Mouse (Mus musculus): Measurements from ENCODE around the gene Knl1. TPM values are rescaled to one million over a fixed set of nuclear protein-coding genes. Genes with fewer than 3 reads are reported as not detected.
A peak's percentile ranks its signal among the peaks of the same experiment; 100 is the strongest.
"Not testable (repeated sequence)": the region's sequence is repeated elsewhere in the genome, so short reads cannot be mapped to it uniquely, and the experiment has no call there.

Gene Knl1
- total RNA-seq (2022), result under 1 TPM in 3 of 4 experiments, not detected in 1; 0.07 to 0.36 (median 0.29) TPM

DNA sequence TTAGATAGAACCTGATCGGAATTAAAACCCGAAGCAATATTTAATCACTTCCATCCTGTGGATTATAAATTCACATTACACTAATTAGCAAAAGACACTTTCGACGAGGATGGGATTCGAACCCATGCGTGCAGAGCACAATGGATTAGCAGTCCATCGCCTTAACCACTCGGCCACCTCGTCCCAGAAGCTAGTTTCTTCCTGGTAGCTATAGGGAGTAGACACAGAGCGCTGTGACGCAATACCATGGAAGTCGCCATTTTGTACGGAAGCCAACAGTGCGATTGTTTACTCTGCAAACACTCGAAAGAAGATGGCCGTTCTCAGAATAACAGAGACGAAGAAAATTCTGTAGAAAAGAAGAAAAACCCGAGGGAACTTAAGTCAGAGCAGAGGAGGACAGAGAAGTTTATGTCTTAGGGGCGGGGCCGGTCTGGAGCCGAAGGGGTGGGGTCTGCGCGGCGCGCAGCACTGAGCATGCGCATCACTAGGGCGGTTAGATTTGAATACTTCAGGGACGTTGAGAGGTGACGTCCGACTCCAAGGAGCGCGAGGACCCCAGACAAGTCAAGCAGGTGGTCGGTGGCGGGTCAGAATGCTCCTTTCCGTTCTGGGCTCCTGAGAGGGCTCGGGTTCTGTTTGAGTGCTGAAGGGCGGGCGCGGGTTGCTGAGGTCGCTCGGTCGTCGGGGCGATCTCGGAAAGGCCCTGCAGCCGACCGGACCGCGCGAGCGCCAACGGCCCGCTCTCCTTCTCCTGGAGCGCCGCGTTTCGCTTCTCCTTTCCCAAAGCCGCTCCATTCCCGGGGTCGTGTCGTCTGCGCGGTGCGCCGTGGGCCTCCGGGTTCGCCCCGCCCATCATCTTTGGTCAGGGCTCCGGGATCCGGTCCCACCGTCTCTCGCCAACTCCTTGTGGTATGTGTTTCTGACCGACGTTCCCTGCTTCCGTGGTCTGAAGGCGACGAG, at the start of gene Knl1:
Gene Knl1, plus strand, starts transcription at position 471 of the 963 bp plus-strand sequence.
- DNase-seq (ENCODE audit: low spot score in 2 of 2), result peak; percentile 88 to 91

DNA sequence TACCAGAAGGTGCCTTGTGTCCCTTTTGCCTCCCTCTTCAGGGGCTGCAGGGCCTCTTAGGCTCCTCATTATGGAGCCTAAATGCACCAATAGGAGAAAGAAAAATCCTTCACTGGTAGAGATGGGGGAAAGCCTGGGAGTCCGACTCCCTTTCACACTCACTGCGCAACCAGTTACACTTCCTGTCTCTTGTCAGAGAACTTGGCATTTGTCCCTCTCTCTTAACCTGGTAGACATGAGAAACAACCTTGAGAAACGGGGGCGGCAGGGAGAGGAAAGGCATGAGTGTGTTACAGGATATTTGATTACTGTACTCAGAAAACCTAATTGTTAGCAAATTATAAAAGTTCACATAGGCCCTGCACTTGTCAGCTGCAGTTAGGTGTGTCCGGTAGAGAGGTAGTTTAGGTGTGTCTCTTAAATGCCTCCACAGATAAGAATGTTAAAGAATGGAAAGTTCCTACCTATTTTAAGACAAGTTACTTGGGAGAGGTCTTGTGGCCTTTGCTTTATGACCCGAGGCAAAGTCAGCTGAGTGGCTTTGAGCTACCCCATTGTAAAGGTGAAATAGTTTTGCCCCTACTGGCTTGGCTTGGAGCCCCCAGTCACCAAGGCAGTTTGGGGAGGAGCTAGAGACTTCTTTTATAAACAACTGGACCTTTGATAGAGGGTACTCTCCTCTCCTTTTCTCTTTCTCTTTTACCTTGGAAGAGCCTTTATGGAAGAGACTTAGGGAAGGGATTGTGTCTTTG, 48.6 kb upstream of the Knl1 start:
- no peak for DNase-seq (ENCODE audit: low spot score in 2 of 2)

DNA sequence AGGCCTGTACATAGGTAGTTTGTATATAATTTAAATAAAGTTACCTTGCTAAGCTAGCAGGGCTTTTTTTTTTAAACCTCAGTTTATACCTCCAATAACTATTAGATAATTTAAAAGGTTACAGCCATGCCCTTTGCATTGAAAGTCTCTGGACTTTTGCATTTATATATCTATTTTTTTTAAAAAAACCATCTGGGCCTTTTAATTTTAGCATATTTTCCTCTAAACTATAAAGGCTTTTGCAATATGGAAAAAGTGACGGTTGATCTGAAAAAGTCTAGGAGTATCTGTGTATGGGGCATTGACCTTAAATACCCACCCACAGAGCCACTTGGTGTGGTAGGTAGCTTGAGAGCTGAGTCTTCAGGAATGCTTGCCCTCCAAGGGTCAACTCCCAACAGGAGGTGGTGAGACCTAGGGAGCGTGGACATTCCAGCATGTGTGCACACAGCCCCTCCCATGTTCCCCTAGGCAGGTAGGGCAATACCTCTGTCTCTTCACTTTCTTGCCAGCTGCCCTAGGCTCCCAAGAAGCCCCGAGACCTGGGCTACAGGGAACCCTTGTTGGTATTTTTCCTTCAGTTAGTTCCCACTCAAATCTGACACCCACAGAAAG, 47.8 kb upstream of the Knl1 start:
- DNase-seq (ENCODE audit: low spot score in 2 of 2), result no peak

DNA sequence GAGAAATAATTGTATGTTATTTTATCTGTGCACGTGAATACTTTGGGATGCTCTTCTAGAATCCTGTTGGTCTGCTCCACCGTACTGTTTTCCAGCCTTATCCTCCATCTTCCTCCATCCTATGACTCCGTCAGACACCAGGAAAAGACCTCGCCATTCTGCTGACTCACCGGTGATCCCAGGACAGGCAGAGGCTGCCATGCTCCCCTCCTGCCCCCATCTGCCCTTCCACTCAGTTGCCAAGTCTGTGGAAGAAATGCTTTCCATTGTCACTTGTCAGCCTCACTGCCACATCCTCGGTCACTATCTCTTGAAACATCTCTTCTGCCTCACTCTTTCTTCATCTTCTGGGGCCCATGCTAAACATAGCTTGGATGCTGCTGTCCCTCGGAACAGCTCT, 40.0 kb upstream of the Knl1 start:
- no peak for DNase-seq (ENCODE audit: low spot score in 2 of 2)

DNA sequence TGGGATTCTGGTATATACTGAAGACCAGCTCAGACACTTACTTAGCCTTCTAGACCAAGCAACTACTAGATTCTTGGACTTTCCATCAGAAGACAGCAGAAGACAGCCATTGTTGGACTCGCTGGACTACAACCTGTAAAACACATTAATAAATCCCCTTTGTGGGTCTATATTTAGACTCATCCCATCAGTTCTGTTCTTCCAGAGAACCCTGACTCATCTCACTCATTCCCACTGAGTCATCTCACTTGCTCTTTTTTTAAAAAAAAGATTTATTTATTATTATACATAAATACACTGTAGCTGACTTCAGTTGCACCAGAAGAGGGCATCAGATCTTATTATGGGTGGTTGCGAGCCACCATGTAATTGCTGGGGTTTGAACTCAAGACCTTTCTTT, 37.5 kb upstream of the Knl1 start:
- DNase-seq (ENCODE audit: low spot score in 2 of 2), result no peak

DNA sequence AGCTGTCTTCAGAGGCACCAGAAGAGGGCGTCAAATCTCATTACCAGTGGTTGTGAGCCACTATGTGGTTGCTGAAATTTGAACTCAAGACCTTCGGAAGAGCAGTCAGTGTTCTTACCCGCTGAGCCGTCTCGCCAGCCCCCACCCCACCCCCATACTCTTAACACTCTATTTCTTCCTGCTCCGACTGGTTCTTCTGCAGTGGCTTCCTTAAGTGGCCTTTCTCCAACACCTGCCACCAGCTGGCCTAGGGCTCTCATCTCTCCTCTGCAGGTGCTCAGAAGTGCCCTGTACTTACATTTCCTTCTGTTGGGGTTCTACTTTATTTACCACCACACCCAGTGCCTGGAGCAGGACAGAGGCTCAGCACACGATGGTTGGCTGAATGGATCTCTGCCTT, 31.9 kb upstream of the Knl1 start:
- DNase-seq (ENCODE audit: low spot score in 2 of 2), result no peak

DNA sequence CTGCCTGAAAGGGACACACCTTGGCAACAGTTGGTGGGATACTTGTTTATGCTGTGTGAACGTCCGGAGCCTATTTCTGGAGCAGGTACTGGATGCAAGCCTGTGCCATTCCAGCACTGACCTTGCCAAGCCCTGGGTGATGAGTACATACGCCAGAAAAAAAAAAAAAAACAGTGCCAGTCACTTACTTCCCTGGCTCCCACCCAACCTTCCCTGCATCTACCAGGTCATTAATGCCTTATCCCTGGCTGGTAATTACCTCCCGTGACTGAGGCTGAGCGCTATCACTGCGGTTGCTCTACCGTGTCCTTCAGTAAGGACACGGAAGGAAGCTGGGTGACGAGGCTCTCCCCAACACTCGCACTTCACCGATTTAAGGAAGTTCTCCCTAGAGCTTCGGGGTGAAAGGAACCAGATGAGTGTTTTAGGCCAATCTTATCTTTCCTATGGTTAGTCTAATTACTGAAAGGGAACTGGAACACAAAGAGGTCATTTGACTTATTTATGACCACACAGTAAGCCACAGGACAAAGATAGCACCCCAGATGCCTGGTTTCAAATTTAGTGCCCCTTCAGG, 31.2 kb upstream of the Knl1 start:
- peak; percentile 41 to 63 for DNase-seq (ENCODE audit: low spot score in 2 of 2)

DNA sequence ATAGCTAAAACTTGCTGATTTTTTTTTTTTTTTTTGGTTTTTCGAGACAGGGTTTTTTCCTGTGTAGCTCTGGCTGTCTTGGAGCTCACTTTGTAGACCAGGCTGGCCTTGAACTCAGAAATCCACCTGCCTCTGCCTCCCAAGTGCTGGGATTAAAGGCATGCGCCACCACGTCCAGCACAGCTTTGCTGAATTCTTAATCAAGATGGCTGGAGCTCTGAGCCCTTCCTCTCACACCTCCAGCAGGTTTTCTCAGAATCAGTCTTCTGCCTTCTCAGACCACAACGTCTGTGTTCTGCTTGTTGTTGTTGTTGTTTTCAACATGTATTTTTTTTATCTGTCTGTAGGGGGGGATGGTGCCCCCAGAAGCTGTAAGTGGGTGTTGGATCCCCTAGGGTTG, 30.6 kb upstream of the Knl1 start:
- DNase-seq (ENCODE audit: low spot score in 2 of 2), result not testable (repeated sequence)

DNA sequence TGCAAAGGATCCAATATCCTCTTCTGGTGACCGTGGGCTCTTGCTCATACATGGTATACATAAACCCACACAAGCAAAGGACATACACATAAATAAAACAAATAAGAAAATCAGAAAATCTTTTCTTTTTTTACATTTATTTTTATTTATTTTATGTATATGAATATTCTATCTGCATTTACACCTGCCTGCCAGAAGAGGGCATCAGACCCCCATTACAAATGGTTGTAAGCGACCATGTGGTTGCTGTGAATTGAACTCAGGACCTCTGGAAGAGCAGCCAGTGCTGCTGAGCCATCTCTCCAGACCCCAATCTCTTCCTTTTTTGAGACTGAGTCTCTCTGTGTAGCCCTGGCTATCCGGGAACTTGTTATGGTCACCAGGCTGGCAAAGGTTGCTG, 29.3 kb upstream of the Knl1 start:
- no peak for DNase-seq (ENCODE audit: low spot score in 2 of 2)

DNA sequence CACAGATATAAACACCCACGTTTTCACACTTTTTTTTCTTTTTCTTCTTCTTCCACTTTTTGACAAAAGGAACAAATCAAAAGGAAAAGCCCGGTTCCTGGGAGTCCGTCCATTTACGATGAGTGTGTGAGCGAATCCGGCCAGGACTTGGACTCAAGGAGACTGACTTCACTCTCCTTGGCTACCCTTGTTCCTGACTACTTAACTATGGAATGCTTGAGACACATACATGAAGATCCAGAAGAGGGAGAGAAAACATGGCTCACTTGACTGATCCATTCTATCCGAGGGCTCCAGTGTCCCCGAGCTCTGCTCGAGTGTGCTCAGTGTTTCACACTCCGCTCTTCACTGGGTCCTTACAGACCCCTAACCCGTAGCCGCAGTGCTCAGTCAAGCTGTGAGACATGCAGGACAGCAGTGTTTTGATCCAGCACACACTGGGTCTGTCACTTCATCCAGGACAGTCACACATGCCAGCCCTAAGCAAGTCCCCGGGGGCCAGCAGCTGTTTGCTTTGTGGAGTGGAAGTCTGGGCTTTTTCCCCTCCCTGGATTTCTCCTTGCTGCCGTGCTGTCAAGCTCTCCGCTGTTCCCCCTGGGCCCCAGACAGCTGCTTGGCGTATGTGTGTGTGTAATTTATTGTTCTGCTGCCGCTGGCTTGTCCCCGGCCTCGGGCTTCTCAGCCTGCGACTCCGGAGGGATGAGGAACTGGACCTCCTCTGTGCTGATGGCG, 28.4 kb upstream of the Knl1 start:
- peak; percentile 37 to 51 for DNase-seq (ENCODE audit: low spot score in 2 of 2)

DNA sequence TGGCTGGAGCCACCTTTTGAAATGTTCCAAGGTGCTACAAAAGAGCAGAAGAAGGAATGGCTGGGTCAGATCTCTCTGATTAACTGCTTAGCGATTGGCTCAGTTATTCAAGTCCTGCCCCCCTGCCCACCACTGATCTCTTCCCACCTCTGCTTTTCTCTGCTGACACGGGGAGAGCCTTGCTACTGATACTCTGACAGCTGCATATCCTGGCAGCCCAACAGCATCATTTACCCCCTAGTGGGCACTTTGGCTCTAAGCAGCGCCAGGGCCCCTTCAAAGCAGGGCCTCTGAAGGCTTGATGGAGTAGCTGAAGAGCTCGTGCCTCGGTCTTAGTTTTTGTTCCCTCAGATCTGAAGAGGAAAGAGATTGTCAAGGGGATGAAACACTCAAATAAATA, 27.8 kb upstream of the Knl1 start:
- DNase-seq (ENCODE audit: low spot score in 2 of 2), result peak in 1 of 2 experiments; percentile 7

DNA sequence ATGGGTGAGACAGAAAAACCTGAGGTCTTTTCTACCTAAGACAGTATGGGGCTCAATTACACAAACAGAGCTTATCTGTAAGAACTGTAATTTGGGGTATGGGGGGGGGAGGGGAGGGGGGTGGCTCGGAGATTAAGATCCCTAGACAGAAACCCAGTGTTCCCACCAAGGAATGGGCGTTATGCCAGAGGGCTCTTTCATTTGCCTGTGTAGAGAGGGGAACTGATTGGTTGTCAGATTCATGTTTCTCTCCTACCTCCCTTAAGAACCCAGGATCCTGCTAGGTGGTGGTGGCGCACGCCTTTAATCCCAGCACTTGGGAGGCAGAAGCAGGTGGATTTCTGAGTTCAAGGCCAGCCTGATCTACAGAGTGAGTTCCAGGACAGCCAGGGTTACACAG, 27.4 kb upstream of the Knl1 start:
- DNase-seq (ENCODE audit: low spot score in 2 of 2), result no peak

DNA sequence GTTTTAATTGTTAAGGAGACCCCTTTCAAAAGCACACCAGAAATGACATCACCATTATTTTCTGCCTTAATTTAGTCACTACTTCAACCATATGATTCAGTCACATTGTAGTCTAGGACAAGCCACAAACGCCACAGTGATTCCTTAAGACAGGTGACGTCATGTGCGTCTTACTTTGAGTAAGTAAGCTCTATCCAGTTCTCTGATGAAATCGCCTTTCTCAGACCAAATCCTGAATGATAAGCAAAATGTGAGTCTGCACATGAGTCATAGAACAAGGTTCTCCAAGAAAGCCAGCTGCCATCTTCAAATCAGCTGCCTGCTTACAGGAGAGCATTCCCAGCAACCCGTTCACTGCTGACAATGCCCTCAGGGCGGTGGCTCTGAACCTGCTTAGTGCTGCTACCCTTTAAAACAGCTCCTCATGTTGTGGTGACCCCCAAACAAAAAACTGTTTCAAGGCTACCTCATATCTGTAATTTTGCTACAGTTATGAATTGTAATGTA, 23.7 kb upstream of the Knl1 start:
- no peak for DNase-seq (ENCODE audit: low spot score in 2 of 2)

DNA sequence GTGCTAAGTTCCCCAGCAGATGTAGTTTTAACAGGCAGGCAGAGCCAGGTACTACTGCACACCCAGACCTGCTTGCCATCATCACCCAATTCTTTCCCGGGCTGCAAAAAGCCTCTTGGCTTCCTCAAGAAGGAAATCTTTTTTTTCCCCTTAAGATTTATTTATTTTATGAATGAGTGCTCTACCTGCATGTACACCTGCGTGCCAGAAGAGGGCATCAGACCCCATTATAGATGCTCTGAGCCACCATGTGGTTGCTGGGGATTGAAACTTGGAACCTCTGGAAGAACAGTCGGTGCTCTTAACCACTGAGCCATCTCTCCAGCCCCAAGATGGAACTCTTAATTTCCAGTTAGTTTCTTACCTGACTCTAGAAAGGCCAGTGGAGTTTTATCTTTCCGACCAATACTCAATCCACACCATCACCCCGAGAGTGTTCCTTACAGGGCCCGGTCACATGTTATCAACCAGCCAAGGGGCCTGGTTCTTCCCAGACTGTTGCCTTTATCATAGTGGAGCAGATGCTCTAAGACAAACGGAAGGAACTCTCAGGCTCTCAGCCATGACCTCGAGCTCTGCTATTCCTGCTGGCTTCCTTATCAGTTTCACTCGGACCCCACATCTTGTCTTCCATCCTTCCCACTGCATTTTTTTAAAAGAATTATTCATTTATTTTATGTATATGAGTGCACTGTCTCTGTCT, 22.2 kb upstream of the Knl1 start:
- no peak for DNase-seq (ENCODE audit: low spot score in 2 of 2)

DNA sequence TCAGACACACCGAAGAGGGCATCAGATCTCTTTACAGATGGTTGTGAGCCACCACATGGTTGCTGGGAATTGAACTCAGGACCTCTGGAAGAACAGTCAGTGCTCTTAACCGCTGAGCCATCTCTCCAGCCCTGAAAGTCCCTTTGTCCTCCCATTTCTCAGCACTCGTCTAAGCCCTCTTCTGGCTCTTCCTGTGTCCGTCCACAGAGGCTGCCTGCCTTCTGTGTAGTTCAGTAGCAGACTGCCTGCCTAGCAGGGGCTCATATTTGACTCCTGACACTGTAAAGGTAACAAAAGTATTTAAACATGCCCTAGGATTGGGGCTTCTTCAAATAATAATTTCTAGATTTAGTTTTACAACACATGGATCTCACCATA, 21.7 kb upstream of the Knl1 start:
- DNase-seq (ENCODE audit: low spot score in 2 of 2), result no peak

DNA sequence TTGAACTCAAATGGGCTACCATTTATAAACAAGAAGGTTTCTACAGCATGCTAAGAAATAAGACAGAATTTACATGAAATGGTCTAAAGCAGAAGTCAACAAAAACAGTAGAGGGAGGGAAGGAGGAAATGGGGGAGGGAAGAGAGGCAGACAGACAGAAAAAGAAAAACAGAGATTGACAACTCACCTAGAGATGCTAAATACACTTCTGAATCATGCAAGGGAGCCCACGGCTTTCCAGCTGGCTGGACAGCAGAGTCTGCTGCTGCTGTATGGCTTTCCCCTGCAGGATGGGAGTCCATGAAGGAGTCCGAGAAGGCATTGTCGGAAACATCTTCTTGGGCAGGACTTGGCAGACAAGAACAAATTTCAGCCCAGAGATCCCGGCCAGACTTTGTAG, 20.0 kb upstream of the Knl1 start:
- DNase-seq (ENCODE audit: low spot score in 2 of 2), result no peak

DNA sequence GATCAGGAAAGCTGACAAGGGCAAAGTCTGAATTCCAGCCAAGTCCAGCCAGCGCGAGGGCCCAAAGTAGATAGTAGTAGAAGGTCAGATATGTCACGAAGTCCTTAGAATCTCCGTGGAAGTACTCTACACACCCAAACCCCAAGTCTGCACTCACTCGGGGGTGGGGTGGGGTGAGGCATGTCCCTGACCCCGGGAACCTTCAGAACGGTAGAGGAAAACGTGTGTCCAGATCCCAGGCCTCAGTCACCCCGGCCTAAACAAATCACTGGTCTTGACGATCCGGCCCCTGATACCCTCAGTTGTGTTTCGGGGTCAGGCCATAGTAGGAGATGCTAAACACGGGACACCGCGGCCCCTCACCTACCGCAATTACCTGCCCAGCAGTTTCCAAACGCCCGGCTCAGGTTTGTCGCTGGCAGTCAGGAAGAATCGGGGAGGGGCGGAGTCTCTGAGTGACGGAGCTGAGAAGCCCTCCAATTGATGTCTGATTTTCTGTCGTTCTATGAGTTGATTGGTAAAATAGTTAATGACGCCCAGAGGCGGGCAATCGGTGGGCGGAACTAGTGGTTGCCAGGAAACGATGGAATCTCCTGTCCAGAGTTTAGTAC, 17.9 kb upstream of the Knl1 start, which contains the start of gene Ccdc32:
Gene Ccdc32, minus strand, starts transcription at position 453 of the 611 bp plus-strand sequence.
- peak; percentile 93 to 97 for DNase-seq (ENCODE audit: low spot score in 2 of 2)

DNA sequence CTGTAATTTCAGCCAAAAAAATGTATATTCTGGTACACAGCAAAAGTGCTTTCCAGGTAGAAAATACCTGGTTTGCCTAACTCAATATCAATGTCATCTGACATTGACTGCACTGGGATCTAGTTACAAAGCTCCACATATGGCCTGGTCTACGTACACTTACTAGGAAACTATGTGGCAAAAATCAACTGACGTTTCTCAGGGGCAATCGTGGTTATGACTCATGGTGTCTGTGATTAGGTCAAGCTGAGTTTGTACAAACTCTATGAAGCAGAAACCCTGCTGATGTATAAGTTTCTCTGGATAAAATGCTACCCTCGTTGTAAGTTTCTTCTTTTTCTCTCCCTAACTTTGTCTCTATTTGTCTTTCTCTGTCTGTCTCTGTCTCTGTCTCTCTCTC, 14.7 kb upstream of the Knl1 start:
- DNase-seq (ENCODE audit: low spot score in 2 of 2), result no peak

DNA sequence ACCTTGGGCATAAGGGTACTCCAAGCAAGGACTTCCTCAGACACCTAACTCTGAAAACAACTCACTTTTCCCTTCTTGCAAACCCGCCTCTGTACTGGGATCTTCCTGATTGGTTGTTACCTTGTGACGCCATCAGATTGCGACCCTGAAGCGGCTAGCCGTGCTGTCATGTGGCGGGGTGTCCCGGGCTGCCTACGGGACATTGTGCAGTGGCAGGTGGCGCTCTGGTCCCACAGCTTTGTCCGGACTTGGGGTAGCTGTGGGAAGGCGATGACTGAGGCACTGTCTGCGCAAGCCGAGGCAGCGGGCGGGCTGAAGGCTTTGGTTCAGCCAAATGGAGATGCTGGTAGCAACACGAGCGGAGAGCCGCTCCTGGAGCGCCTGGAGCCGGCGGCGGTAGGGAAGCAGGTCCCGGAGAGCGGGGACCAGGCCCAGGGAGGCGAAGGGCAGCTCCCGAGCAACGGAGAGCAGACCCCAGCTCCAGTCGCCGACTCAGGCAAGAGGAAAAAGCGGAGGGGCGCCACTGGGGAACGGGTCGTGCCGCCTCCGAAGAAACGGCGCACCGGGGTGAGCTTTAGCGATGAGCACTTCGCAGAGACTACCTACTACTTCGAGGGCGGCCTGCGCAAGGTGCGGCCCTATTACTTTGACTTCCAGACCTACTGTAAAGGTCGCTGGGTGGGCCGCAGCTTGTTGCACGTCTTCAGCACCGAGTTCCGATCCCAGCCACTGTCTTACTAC, 12.1 kb upstream of the Knl1 start, which contains the start of gene Rpusd2:
Gene Rpusd2, plus strand, starts transcription at position 135 of the 741 bp plus-strand sequence.
- DNase-seq (ENCODE audit: low spot score in 2 of 2), result peak; percentile 71 to 81

All from gastrocnemius, adult 8-10 months (tissue).